Mouse (Mus musculus): ENCODE results near the gene Mmd. TPM values are rescaled to one million over a fixed set of nuclear protein-coding genes. Genes with fewer than 3 reads are reported as not detected.

Mmd gene
- polyA plus RNA-seq (2014; fragmentation: Nextera tagmentation; extraction: Ambion mirVana) = 91.2 and 93.6 TPM in 2 replicates

DNA sequence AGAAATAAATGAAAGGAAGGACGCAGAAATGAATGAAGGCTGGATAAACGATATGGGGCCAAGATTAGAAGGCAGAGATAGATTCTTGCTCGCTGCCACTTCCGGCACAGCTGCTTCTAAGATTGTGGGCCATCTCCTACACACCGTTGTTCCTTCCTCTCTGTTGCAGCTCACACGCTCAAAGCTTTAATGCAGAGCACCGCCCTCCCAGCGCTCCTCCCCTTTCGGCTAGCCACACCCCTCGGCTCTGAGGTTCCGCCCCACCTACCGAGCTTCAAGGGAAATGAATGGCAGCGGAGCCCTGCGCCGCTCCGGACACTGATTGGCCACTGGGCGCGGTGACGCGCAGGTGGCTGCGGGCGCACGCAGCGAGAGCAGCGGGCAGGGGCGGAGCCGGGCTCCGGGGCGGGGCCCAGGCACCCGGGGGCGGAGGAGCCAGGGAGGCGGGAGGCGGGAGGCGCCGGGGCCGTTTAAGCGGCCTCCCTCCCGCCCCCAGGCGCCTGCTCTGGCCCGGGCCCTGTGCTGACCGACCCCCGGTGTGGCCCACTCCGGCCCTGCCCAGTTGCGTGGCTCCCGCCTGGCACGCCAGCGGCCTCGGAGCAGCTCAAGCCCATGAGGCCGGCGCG is at the start of gene Mmd:
Mmd (plus strand) TSS at position 432 of the 626 bp plus-strand sequence.
- peaks cover 25% of the 10 kb centered on the region for H3K4me1 ChIP-seq (ENCODE audit: control insufficient read depth, insufficient read depth, low read length)
- H3K9me3 ChIP-seq (ENCODE audit: control insufficient read depth, low read length) = no peaks in the 10 kb centered on the region
- H3K27me3 ChIP-seq (ENCODE audit: control insufficient read depth, insufficient read depth, low read length) = no peaks in the 10 kb centered on the region
- peak within 1 kb of the TSS; percentile 62 for H3K4me2 ChIP-seq (ENCODE audit: low read length)
- WGBS = under 1% methylated on average over 49 of the region's 51 CpGs
- peak within 1 kb of the TSS; percentile 84 for H3K4me3 ChIP-seq (replicated peaks; ENCODE audit: low read depth, low read length)
- H3K36me3 ChIP-seq (ENCODE audit: control insufficient read depth, insufficient read depth, low read length) = no peaks in the 10 kb centered on the region
- H3K9ac ChIP-seq (replicated peaks; ENCODE audit: low read length) = peak within 1 kb of the TSS; percentile 86
- peak; percentile 99 for DNase-seq
- ATAC-seq (ENCODE audit: low FRiP score, low TSS enrichment) = peak; percentile 99
- peak within 1 kb of the TSS; percentile 94 for H3K27ac ChIP-seq (replicated peaks; ENCODE audit: low read depth, low read length)

DNA sequence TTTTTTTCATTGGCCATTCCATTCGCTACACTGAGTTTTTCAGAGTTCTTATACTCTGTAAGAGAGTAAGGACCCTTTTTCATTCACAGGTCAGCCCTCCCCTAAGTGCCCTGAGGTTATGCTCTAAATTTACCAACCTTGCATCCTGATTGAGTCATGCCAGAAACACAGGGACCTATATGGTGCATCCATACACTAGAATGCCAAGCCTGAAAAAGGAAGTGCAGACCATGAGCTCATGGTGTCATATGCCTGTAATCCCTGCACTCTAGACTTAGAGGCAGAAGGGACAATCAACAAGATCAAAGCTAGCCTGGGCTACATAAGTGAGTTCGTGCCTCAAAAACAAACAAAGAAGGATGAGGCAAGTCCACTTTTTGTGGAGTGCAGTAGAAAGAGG is 48.4 kb upstream of the Mmd start:
- Histone ChIP-seq H3K4me2 (ENCODE audit: low read length) (no peak overlapping the region), H3K4me1 (ENCODE audit: control insufficient read depth, insufficient read depth, low read length) (no peaks in the 10 kb centered on the region), H3K9me3 (ENCODE audit: control insufficient read depth, low read length) (no peaks in the 10 kb centered on the region), H3K27ac (replicated peaks; ENCODE audit: low read depth, low read length) (no peak overlapping the region), H3K4me3 (replicated peaks; ENCODE audit: low read depth, low read length) (no peak overlapping the region), H3K9ac (replicated peaks; ENCODE audit: low read length) (no peak overlapping the region), H3K27me3 (ENCODE audit: control insufficient read depth, insufficient read depth, low read length) (no peaks in the 10 kb centered on the region), H3K36me3 (ENCODE audit: control insufficient read depth, insufficient read depth, low read length) (no peaks in the 10 kb centered on the region)
- 86% methylated on average over 2 of the region's 2 CpGs for WGBS
- ATAC-seq (ENCODE audit: low FRiP score, low TSS enrichment) = no peak
- no peak for DNase-seq

DNA sequence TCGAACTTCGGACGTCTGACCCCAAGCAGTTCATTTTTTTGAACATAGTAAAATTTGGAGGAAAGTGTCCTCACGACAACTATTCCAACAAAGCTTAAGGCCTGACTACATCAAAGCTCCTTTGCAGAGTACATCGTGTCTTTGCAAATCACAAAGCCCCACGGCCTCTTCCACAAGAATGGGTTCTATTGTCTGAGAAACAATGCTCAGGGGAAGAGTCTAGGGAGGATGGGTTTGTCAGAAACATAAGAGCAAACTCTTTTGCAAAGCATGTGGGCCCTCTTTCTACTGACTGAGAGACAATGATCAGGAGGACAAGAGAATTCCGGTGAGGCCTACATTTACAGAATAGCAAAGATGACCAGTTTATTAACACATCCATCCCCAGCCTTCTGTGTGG is 35.0 kb upstream of the Mmd start:
- Histone ChIP-seq H3K36me3 (ENCODE audit: control insufficient read depth, insufficient read depth, low read length) (no peaks in the 10 kb centered on the region), H3K9me3 (ENCODE audit: control insufficient read depth, low read length) (no peaks in the 10 kb centered on the region), H3K4me1 (ENCODE audit: control insufficient read depth, insufficient read depth, low read length) (no peaks in the 10 kb centered on the region), H3K4me2 (ENCODE audit: low read length) (no peak overlapping the region), H3K27me3 (ENCODE audit: control insufficient read depth, insufficient read depth, low read length) (no peaks in the 10 kb centered on the region), H3K9ac (replicated peaks; ENCODE audit: low read length) (no peak overlapping the region), H3K4me3 (replicated peaks; ENCODE audit: low read depth, low read length) (no peak overlapping the region), H3K27ac (replicated peaks; ENCODE audit: low read depth, low read length) (no peak overlapping the region)
- DNase-seq (no peak), ATAC-seq (ENCODE audit: low FRiP score, low TSS enrichment) (no peak)
- 44% methylated on average over 7 of the region's 7 CpGs for WGBS

GRCm38 (mm10) chr11:90220022-90220645 is 29.1 kb upstream of the Mmd start:
- 76% methylated on average over 6 of the region's 6 CpGs for WGBS
- H3K9me3 ChIP-seq (ENCODE audit: control insufficient read depth, low read length) = no peaks in the 10 kb centered on the region
- H3K27me3 ChIP-seq (ENCODE audit: control insufficient read depth, insufficient read depth, low read length) = no peaks in the 10 kb centered on the region
- H3K27ac ChIP-seq (replicated peaks; ENCODE audit: low read depth, low read length) = no peak overlapping the region
- no peak overlapping the region for H3K4me3 ChIP-seq (replicated peaks; ENCODE audit: low read depth, low read length)
- no peak overlapping the region for H3K9ac ChIP-seq (replicated peaks; ENCODE audit: low read length)
- H3K4me2 ChIP-seq (ENCODE audit: low read length) = no peak overlapping the region
- DNase-seq (no peak), ATAC-seq (ENCODE audit: low FRiP score, low TSS enrichment) (no peak)
- H3K4me1 ChIP-seq (ENCODE audit: control insufficient read depth, insufficient read depth, low read length) = no peaks in the 10 kb centered on the region
- no peaks in the 10 kb centered on the region for H3K36me3 ChIP-seq (ENCODE audit: control insufficient read depth, insufficient read depth, low read length)

DNA sequence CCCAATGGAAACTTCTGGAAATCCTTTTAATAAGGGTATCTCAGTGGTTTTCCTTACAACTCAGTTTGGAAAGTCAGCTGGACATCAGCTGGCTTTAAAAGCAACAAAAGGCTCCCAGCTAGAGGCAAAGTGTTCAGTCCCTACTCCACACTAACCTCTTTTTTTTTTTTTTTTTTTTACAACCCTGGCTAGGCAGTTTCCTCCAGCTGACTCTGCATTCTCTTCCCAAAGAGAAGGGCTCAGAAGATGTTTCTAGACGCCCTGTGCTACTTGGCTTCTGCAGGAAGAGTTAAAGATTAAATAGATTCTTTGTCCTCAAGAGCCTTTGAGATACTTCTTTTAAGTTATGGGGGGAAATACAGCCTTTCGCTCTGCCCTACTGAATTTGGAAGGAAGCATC is 28.5 kb upstream of the Mmd start:
- H3K36me3 ChIP-seq (ENCODE audit: control insufficient read depth, insufficient read depth, low read length) = no peaks in the 10 kb centered on the region
- ATAC-seq (ENCODE audit: low FRiP score, low TSS enrichment) = no peak
- H3K4me2 ChIP-seq (ENCODE audit: low read length) = no peak overlapping the region
- H3K27ac ChIP-seq (replicated peaks; ENCODE audit: low read depth, low read length) = no peak overlapping the region
- 46% methylated on average over 2 of the region's 2 CpGs for WGBS
- no peaks in the 10 kb centered on the region for H3K4me1 ChIP-seq (ENCODE audit: control insufficient read depth, insufficient read depth, low read length)
- H3K4me3 ChIP-seq (replicated peaks; ENCODE audit: low read depth, low read length) = no peak overlapping the region
- H3K9ac ChIP-seq (replicated peaks; ENCODE audit: low read length) = no peak overlapping the region
- H3K9me3 ChIP-seq (ENCODE audit: control insufficient read depth, low read length) = no peaks in the 10 kb centered on the region
- H3K27me3 ChIP-seq (ENCODE audit: control insufficient read depth, insufficient read depth, low read length) = no peaks in the 10 kb centered on the region
- DNase-seq = no peak

GRCm38 (mm10) chr11:90224914-90225470 is 24.3 kb upstream of the Mmd start:
- Histone ChIP-seq H3K27ac (replicated peaks; ENCODE audit: low read depth, low read length) (no peak overlapping the region), H3K4me1 (ENCODE audit: control insufficient read depth, insufficient read depth, low read length) (no peaks in the 10 kb centered on the region), H3K4me2 (ENCODE audit: low read length) (no peak overlapping the region), H3K9ac (replicated peaks; ENCODE audit: low read length) (no peak overlapping the region), H3K4me3 (replicated peaks; ENCODE audit: low read depth, low read length) (no peak overlapping the region), H3K27me3 (ENCODE audit: control insufficient read depth, insufficient read depth, low read length) (no peaks in the 10 kb centered on the region), H3K36me3 (ENCODE audit: control insufficient read depth, insufficient read depth, low read length) (no peaks in the 10 kb centered on the region), H3K9me3 (ENCODE audit: control insufficient read depth, low read length) (no peaks in the 10 kb centered on the region)
- WGBS = 89% methylated on average over 11 of the region's 11 CpGs
- ATAC-seq (ENCODE audit: low FRiP score, low TSS enrichment) (no peak), DNase-seq (no peak)

DNA sequence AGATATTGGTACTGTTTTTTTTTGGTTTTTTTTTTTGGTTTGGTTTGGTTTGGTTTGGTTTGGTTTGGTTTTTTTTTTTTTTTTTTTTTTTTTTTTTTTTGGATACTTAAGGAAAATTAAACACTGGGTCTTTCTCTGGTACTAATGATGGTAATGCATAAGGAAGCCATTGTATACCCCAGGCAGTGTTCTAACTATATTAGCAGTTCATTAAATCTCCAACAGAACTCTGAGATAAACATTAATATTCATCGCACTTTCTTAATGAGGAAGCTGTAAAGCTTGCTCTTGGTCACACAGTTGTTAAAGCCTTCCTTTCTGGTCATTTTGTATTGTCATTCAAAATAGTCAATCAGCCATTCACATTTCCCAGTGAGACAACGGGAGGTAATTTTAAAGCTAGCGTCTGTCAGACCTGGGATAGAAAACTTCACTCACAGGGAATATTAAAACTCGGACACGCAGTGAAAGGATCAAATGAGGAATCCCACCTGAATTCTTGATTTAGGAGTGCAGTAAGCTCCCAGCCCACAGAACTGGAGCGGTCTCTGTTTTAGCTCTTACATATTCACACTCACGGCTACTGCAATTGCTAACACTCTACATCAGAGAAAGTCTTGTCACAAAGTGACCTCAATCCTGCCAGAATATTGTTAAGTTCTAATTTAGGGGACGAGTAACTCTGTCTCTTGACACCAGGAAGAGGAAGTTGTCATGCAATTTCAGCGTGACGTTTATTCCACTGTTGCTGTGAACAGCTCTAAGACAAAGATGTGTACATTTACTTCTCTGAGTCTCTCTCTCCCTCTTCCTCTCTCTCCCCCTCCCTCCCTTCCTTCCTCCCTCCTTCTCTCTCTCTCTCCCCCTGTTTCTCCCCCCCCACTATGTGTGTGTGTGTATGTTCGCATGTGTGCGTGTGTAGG is 22.0 kb upstream of the Mmd start:
- peaks cover 1% of the 10 kb centered on the region; the same call in 1 of the 2 replicates for H3K4me1 ChIP-seq (ENCODE audit: control insufficient read depth, insufficient read depth, low read length)

GRCm38 (mm10) chr11:90228251-90228949 is 20.9 kb upstream of the Mmd start:
- Histone ChIP-seq H3K27me3 (ENCODE audit: control insufficient read depth, insufficient read depth, low read length) (no peaks in the 10 kb centered on the region), H3K9ac (replicated peaks; ENCODE audit: low read length) (no peak overlapping the region), H3K27ac (replicated peaks; ENCODE audit: low read depth, low read length) (no peak overlapping the region), H3K9me3 (ENCODE audit: control insufficient read depth, low read length) (no peaks in the 10 kb centered on the region), H3K4me3 (replicated peaks; ENCODE audit: low read depth, low read length) (no peak overlapping the region), H3K4me1 (ENCODE audit: control insufficient read depth, insufficient read depth, low read length) (peaks cover 3% of the 10 kb centered on the region; the same call in 1 of the 2 replicates), H3K4me2 (ENCODE audit: low read length) (no peak overlapping the region), H3K36me3 (ENCODE audit: control insufficient read depth, insufficient read depth, low read length) (no peaks in the 10 kb centered on the region)
- DNase-seq (no peak), ATAC-seq (ENCODE audit: low FRiP score, low TSS enrichment) (no peak)
- WGBS = 85% methylated on average over 9 of the region's 9 CpGs

More for the DNA sequence above, 22.0 kb upstream of the Mmd start:
- Histone ChIP-seq H3K27ac (replicated peaks; ENCODE audit: low read depth, low read length) (no peak overlapping the region), H3K9me3 (ENCODE audit: control insufficient read depth, low read length) (no peaks in the 10 kb centered on the region), H3K36me3 (ENCODE audit: control insufficient read depth, insufficient read depth, low read length) (no peaks in the 10 kb centered on the region), H3K4me3 (replicated peaks; ENCODE audit: low read depth, low read length) (no peak overlapping the region), H3K27me3 (ENCODE audit: control insufficient read depth, insufficient read depth, low read length) (no peaks in the 10 kb centered on the region), H3K9ac (replicated peaks; ENCODE audit: low read length) (no peak overlapping the region), H3K4me2 (ENCODE audit: low read length) (no peak overlapping the region)
- 43% methylated on average over 12 of the region's 12 CpGs for WGBS
- DNase-seq (peak; percentile 26), ATAC-seq (ENCODE audit: low FRiP score, low TSS enrichment) (no peak)

Data from midbrain, embryonic 14.5 days (tissue).